Mouse (Mus musculus): Measurements from ENCODE around the gene Tubg1.

The Tubg1 gene

GRCm38 (mm10) chr11:101167211-101167962 lies 47.6 kb downstream of the Tubg1 start:
- no peak for DNase-seq

GRCm38 (mm10) chr11:101167963-101168300 lies 48.2 kb downstream of the Tubg1 start:
- no peak for DNase-seq

GRCm38 (mm10) chr11:101168301-101168980 lies 48.7 kb downstream of the Tubg1 start:
- peak; percentile 80 for DNase-seq

- DNase-seq = no peak
These were observed 49.8 kb downstream of the Tubg1 start for GRCm38 (mm10) chr11:101169301-101170107.

- DNase-seq = peak; percentile 73
These were observed 50.6 kb downstream of the Tubg1 start, which contains the start of gene Cntnap1 for GRCm38 (mm10) chr11:101170354-101170810. Gene Cntnap1, plus strand, starts transcription at chr11:101170523.

GRCm38 (mm10) chr11:101170811-101171610 lies 51.3 kb downstream of the Tubg1 start, which contains the start of gene Plekhh3:
Gene Plekhh3, minus strand, starts transcription at chr11:101171351.
- DNase-seq = peak; percentile 98

- peak; percentile 84 for DNase-seq
These were observed 52.1 kb downstream of the Tubg1 start for GRCm38 (mm10) chr11:101171721-101172433.

GRCm38 (mm10) chr11:101172434-101172815 lies 52.7 kb downstream of the Tubg1 start:
- DNase-seq = no peak

GRCm38 (mm10) chr11:101173112-101173511 lies 53.4 kb downstream of the Tubg1 start:
- DNase-seq = peak; percentile 89

GRCm38 (mm10) chr11:101173631-101174388 lies 54.1 kb downstream of the Tubg1 start:
- peak; percentile 90 for DNase-seq

GRCm38 (mm10) chr11:101174389-101174745 lies 54.6 kb downstream of the Tubg1 start:
- DNase-seq = no peak

GRCm38 (mm10) chr11:101174851-101175628 lies 55.3 kb downstream of the Tubg1 start, which contains the start of gene Ccr10:
Gene Ccr10, minus strand, starts transcription at chr11:101175443.
- DNase-seq = no peak

GRCm38 (mm10) chr11:101175636-101176116 lies 55.9 kb downstream of the Tubg1 start:
- DNase-seq = no peak

Data from kidney, postnatal 14 days (tissue).